Mouse (Mus musculus): ENCODE data around the gene Egfr.

Gene Egfr

DNA sequence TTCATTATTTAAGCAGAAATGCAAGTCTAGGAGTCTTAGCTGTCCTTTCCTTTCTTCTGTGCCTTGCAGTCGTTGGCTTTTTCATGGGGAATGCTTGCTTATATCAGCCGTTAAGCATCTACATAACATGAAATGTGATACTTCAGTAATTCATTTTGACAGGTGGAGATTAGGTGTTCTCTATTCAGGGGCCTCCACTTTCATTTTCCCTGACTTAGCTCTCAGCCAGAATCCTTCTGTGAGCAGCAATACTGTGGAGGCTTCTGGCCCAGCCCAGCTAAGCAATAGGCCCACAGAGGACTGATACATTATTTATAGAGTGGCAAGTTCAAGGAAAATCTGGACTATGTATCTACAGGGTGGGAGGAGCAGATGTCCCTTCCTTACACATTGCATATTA is 25.0 kb downstream of the Egfr start:
- DNase-seq (ENCODE audit: low spot score in 2 of 2) = no peak

GRCm38 (mm10) chr11:16781604-16782003 is 29.6 kb downstream of the Egfr start:
- DNase-seq (ENCODE audit: low spot score in 2 of 2) = no peak

- DNase-seq (ENCODE audit: low spot score in 2 of 2) = no peak
These were observed 32.1 kb downstream of the Egfr start for GRCm38 (mm10) chr11:16783926-16784659.

- no peak for DNase-seq (ENCODE audit: low spot score in 2 of 2)
These were observed 40.9 kb downstream of the Egfr start for GRCm38 (mm10) chr11:16792638-16793585.

DNA sequence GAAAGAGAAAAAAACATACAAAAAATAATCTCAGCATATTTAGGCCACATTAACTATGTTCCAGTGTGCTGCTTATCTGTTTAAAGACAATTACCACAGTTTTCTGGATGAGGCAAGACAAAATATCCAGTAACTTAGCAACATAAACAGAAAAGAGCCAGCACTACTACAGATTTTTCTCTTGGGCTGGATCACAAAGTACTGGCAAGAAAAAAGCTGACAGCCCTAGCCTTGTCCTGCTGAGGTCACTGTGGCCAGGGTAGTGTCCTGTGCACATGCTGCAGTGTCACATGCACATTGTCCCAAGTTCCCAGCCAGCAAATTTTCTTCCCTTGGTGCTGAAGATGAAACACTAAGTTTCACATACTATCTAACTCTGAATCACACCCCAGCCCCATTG is 43.0 kb downstream of the Egfr start:
- DNase-seq (ENCODE audit: low spot score in 2 of 2) = no peak

GRCm38 (mm10) chr11:16795513-16795912 is 43.5 kb downstream of the Egfr start:
- no peak for DNase-seq (ENCODE audit: low spot score in 2 of 2)

- DNase-seq (ENCODE audit: low spot score in 2 of 2) = no peak
These were observed 45.5 kb downstream of the Egfr start for GRCm38 (mm10) chr11:16797456-16797855.

DNA sequence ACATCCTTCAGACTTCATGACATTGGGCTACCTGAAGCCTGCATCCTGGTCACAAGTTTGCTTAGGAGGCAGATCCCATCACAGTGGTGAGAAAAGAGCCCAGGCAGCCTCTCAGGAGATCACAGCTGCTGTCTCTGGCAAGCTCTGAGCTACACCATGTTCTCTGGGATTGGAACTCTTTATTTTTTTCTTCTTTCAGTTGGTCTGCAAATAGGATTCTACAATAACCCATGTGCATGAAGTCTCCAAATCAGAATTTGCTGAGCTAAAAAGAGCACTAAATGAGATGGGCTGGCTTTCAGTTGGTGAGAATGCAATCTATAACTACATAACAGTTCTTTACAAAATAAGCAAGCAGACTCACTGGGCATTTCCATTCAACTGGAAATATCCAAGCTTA is 46.1 kb downstream of the Egfr start:
- no peak for DNase-seq (ENCODE audit: low spot score in 2 of 2)

DNA sequence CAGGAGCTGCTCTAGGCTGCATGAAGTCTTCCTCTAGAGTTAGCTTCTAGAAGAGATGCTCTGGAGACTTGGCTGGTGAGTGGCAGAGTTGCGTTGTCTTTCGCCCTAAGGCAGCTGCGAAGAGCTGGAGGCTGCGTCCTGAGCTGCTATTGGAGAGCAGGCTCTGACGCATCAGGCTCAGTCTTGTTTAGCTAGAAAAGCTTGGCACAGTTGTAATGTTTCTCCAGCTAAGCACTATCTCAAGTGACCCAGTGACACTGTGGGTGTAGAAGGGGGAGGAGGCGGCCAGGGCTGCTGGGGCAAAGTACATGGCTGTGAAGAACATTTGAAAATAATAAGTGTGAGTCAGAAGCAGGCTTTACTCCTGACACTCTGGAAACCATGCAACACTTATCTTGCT is 48.5 kb downstream of the Egfr start:
- DNase-seq (ENCODE audit: low spot score in 2 of 2) = no peak

GRCm38 (mm10) chr11:16802668-16803067 is 50.7 kb downstream of the Egfr start:
- DNase-seq (ENCODE audit: low spot score in 2 of 2) = no peak

DNA sequence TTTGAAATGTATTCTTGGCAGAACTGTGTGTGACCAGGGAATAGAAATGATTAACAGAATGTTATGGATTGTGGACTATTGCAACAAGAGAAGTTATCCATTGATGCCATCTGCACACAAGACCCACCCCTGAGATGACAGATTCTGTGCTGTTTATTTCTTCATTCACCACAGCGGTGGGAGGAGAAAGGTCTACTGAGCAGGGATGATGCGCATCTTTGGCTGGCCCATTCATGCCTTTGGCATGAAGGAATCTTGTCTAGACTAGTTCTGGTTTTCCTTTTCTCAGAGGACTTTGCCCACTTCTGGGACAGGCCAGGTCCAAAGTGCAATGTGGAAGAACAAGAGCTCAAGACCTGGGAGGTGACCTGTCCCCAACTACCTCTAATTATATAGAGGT is 52.0 kb downstream of the Egfr start:
- DNase-seq (ENCODE audit: low spot score in 2 of 2) = no peak

DNA sequence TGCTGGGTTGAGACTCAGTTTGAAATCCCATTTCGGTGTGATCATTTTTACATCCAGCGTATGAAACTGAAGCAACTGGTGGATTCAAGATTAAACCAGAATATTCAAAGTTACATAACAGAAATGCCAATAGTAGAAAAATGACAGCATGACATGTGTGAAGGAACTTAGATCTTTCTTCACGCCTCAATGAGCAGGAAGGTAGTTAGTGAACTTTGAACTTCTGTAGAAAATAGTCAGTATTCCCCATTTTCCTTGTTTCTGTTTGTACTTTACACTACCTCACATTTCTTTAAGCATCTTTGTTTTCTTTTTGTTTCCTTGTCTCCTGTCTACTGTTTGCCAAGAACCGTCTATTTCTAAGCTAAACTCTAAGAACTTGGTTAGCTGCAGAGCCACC is 53.9 kb downstream of the Egfr start:
- no peak for DNase-seq (ENCODE audit: low spot score in 2 of 2)

DNA sequence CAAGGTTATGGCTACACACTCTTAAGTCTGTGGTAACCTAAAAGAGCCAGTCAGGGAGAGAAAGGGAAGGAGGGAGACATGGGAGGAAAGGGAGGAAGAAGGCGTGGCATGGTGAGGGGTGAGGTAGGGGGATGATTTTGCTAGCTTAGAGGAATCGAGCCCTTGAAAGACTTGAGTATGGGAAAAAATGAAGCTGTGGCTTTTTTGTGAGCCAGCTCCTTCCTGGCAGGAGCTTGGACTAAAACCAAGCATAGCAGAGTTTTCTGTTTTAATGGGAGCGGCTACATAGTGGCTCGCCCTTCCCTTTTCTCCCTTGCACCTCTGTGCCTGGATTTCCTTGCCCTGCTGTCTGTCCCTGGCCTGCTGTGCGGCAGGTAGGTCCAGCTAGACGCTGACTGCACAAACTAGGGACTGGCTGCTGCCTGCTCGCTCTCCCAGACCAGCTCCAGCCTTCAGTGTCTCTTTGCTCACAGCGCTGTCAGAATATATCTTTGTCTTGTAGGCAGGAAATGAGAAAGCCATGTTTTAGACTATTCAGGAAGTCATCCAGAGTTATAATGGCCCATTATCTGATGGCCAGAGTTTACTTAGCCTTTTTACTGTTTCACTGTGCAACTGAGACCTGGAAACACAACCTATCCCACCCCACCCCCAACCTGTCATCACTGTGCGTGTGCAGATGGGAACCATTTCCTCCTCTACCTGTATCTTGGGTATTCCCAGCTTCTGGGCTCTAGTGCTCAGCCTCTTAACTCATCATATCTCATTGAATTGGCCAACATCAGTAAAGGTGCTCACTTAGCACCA is 57.4 kb downstream of the Egfr start:
- no peak for DNase-seq (ENCODE audit: low spot score in 2 of 2)

- no peak for DNase-seq (ENCODE audit: low spot score in 2 of 2)
These were observed 58.1 kb downstream of the Egfr start for GRCm38 (mm10) chr11:16810086-16810485.

- DNase-seq (ENCODE audit: low spot score in 2 of 2) = no peak
These were observed 61.3 kb downstream of the Egfr start for GRCm38 (mm10) chr11:16813298-16813697.

DNA sequence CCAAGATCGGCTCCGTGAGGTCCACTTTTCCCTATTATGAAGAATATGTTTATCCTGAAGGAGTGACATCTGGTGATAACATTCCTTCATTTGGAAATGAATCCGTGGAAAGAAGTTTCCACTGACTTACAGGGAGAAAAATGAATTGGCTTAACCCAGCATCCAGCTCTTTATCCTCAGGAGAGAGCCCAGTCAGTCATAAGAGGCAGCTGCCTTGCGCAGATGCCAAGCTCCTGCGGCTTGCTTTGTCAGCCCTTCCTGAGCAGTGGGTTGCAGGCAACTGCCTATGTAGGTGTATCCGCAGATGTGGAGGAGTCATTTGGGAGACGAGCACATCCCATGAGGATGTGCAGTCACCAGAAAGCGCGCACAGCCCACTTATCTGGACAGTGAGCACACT is 64.4 kb downstream of the Egfr start:
- DNase-seq (ENCODE audit: low spot score in 2 of 2) = no peak

- no peak for DNase-seq (ENCODE audit: low spot score in 2 of 2)
These were observed 65.5 kb downstream of the Egfr start for GRCm38 (mm10) chr11:16817336-16818034.

DNA sequence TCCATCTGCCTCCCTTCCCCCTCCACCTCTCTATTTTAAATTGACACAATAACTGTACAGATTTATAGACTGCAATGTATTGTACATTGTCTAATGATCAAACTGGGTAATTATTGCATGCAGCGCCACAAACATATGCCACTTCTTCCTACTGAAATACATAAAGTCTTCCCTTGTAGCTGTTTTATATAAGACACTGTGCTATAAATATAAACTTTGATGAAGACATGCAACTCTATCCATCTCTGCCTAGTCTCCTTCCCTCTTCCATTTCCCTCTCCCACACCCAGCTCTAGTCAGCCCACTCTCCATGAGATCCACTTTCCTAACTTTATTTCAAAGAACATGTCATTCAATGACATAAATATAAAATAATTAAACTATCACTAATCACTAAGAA is 67.4 kb downstream of the Egfr start:
- no peak for DNase-seq (ENCODE audit: low spot score in 2 of 2)

- DNase-seq (ENCODE audit: low spot score in 2 of 2) = no peak
These were observed 68.1 kb downstream of the Egfr start for GRCm38 (mm10) chr11:16820138-16820537.

- no peak for DNase-seq (ENCODE audit: low spot score in 2 of 2)
These were observed 69.8 kb downstream of the Egfr start for GRCm38 (mm10) chr11:16821668-16822254.

Measured in frontal cortex, postnatal 25 days (tissue).